23 mouse cellular contexts compared by ENCODE assay signal in genomic region chr17:26979426-26979825, GRCm38 (mm10). TPM values are rescaled to one million over a fixed set of nuclear protein-coding genes. Genes with fewer than 3 reads are reported as not detected.
A peak's percentile ranks its signal among the peaks of the same experiment; 100 is the strongest.
DNase-seq lines count a peak whose midpoint lies in the region; ATAC-seq and TF ChIP-seq lines count a peak whose summit lies in the region.
"Had no signal": no experiment of that assay in that cellular context is flagged by ENCODE, and none has a peak within 500 bp of the region (broad histone marks: within the 10 kb centered on the region; RNA-seq: fewer than 3 reads in every experiment).

No protein-coding gene starts in this region.

- H3K4me1 ChIP-seq in CH12.LX (ENCODE audit: control insufficient read depth in 1 of 2, insufficient read depth in 2 of 2) = peaks cover 17 to 69% of the 10 kb centered on the region in 2 experiments

- DNase-seq in spleen, adult 18-20 months = peak; percentile 49 to 55
- no peak for DNase-seq in spleen, adult 12 weeks (ENCODE audit: low spot score)
- peak; percentile 54 for DNase-seq in CH12.LX (ENCODE audit: extremely low read depth)
- DNase-seq in splenic B cell, adult 2 months (ENCODE audit: low read depth, low spot score) = peak; percentile 92
- DNase-seq in right cerebral cortex, postnatal 14 days = no peak
- DNase-seq in cerebellum, adult 8-10 months = no peak
- DNase-seq: adrenal gland, adult 2 months; adrenal gland, postnatal 36 days; cerebellum, adult 11 months; cerebellum, adult 9-10 months; cerebellum, postnatal 36 days; gastrocnemius, adult 2 months; gastrocnemius, postnatal 25 days had no signal

- H3K9me3 ChIP-seq in CH12.LX (replicated peaks; ENCODE audit: low read length) = peaks cover 5% of the 10 kb centered on the region
- H3K9me3 ChIP-seq: embryonic facial prominence, embryonic 15.5 days; forebrain, embryonic 10.5 days; heart, embryonic 12.5 days; hindbrain, embryonic 10.5 days had no signal

- TF ChIP-seq CTCF in CH12.LX (conservative IDR thresholded peaks at IDR 0.05 in 1 of 2, IDR thresholded peaks at IDR 0.05 in 1 of 2; ENCODE audit: low read depth in 2 of 2, low read length in 2 of 2) = no peak

- peak; percentile 56; the same call in 1 of the 2 replicates for ATAC-seq in monocyte, adult 5-6 weeks (replicated peaks; ENCODE audit: insufficient number of reproducible peaks, low FRiP score, low TSS enrichment, poor library complexity, severe bottlenecking)
- ATAC-seq: CD4-positive, CD25-positive, alpha-beta regulatory T cell, adult 4 months; forebrain, embryonic 14.5 days; Patski had no signal

- no peak for TF ChIP-seq RAD21 in CH12.LX (IDR thresholded peaks at IDR 0.05; ENCODE audit: low read depth, low read length)

- H3K4me2 ChIP-seq in CH12.LX (ENCODE audit: insufficient read depth, low read depth, poor library complexity, severe bottlenecking) = no peak overlapping the region
- H3K4me2 ChIP-seq: embryonic facial prominence, embryonic 15.5 days; heart, embryonic 12.5 days; hindbrain, embryonic 14.5 days had no signal

- peaks cover 37 to 58% of the 10 kb centered on the region in 2 experiments for H3K36me3 ChIP-seq in CH12.LX (replicated peaks in 1 of 2; ENCODE audit: control insufficient read depth in 1 of 2, insufficient read depth in 1 of 2, low read length in 1 of 2)
- H3K36me3 ChIP-seq in splenic B cell, adult 2 months (ENCODE audit: control insufficient read depth, insufficient read depth, low read length, poor library complexity, severe bottlenecking) = peaks cover 6% of the 10 kb centered on the region

- dilution Hi-C loops in CH12.LX (cut with MboI; ENCODE audit: extremely low pct_ligation_motif_present, extremely low pct_unique_long_range_greater_than_20kb, low sequenced_read_pairs) = no loop called here

- H3K9ac ChIP-seq in CH12.LX (ENCODE audit: insufficient read depth, low read depth) = no peak overlapping the region
- H3K9ac ChIP-seq: embryonic facial prominence, embryonic 15.5 days; heart, embryonic 12.5 days; hindbrain, embryonic 14.5 days had no signal

- no peaks in the 10 kb centered on the region for H3K27me3 ChIP-seq in CH12.LX (replicated peaks)
- H3K27me3 ChIP-seq in splenic B cell, adult 2 months (ENCODE audit: control insufficient read depth, insufficient read depth, low read length, poor library complexity, severe bottlenecking) = no peaks in the 10 kb centered on the region
- H3K27me3 ChIP-seq: embryonic facial prominence, embryonic 15.5 days; heart, embryonic 12.5 days; Patski had no signal

- peaks cover 9% of the 10 kb centered on the region for H3K79me2 ChIP-seq in CH12.LX (replicated peaks; ENCODE audit: control insufficient read depth, extremely low read depth, insufficient read depth, poor library complexity, severe bottlenecking)

- no peak overlapping the region for H3K4me3 ChIP-seq in CH12.LX (replicated peaks in 1 of 3; ENCODE audit: low read depth in 2 of 3, low read length in 2 of 3, poor library complexity in 1 of 3)
- H3K4me3 ChIP-seq: embryonic facial prominence, embryonic 15.5 days; erythroblast, embryonic 14.5 days; forebrain, embryonic 10.5 days; gastrocnemius, adult 2 months; heart, embryonic 12.5 days; hindbrain, embryonic 10.5 days had no signal

- in situ Hi-C loops in CH12.LX (cut with MboI; ENCODE audit: low pct_ligation_motif_present, low pct_unique_long_range_greater_than_20kb, low sequenced_read_pairs) = no loop called here

- no peak for TF ChIP-seq POLR2A in CH12.LX (IDR thresholded peaks at IDR 0.05; ENCODE audit: low read depth, low read length)

- TF ChIP-seq EP300 in CH12.LX (IDR thresholded peaks at IDR 0.05; ENCODE audit: low read length) = no peak

- H3K27ac ChIP-seq in CH12.LX (ENCODE audit: insufficient read depth, low read depth) = no peak overlapping the region
- H3K27ac ChIP-seq: embryonic facial prominence, embryonic 15.5 days; forebrain, embryonic 10.5 days; gastrocnemius, adult 2 months; hindbrain, embryonic 10.5 days; hindbrain, embryonic 14.5 days had no signal

TF ChIP-seq in CH12.LX, 34 proteins besides CTCF, POLR2A, EP300 and RAD21:
- TF ChIP-seq RCOR1 (conservative IDR thresholded peaks at IDR 0.05; ENCODE audit: low read depth, low read length) = no peak
- no peak for TF ChIP-seq MXI1 (IDR thresholded peaks at IDR 0.05; ENCODE audit: low read depth, low read length)
- TF ChIP-seq JUN (IDR thresholded peaks at IDR 0.05; ENCODE audit: insufficient read depth, low read depth, low read length) = no peak
- no peak for TF ChIP-seq BHLHE40 (IDR thresholded peaks at IDR 0.05; ENCODE audit: low read depth, low read length)
- TF ChIP-seq SMC3 (IDR thresholded peaks at IDR 0.05; ENCODE audit: low read depth, low read length) = no peak
- no peak for TF ChIP-seq UBTF (IDR thresholded peaks at IDR 0.05; ENCODE audit: low read depth, low read length)

RNA-seq across cellular contexts. Expression of gene Zbtb9, which starts 6.5 kb away (rescaled TPM):
- total RNA-seq in CH12.LX (2012; rRNA removed) (8.1 and 9.0 TPM in 2 replicates), CH12.LX (2014; rRNA removed) (11.0 and 14.3 TPM in 2 replicates)
- 1.1 and 2.0 TPM in 2 replicates for polyA plus RNA-seq in CH12.LX (2012; ENCODE audit: insufficient read length, low read depth)
- 23.5 to 34.2 TPM (median 32.3 TPM) in 3 replicates for total RNA-seq in monocyte, adult 5-6 weeks (2017)

RNA-seq across cellular contexts. Expression of gene Syngap1, which starts 38.4 kb away (rescaled TPM):
- total RNA-seq in CH12.LX (2012; rRNA removed) (1.3 and 1.7 TPM in 2 replicates), CH12.LX (2014; rRNA removed) (0.34 TPM in 1 of 2 replicates, not detected in the other)
- polyA plus RNA-seq in CH12.LX (2012; ENCODE audit: insufficient read length, low read depth) = 2.4 and 3.1 TPM in 2 replicates
- 0.76 to 3.9 TPM (median 0.96 TPM) in 3 replicates for total RNA-seq in monocyte, adult 5-6 weeks (2017)
- polyA plus RNA-seq: CD4-positive, CD25-positive, alpha-beta regulatory T cell, adult 4 months had no signal

RNA-seq across cellular contexts. Expression of gene Cuta, which starts 40.1 kb away (rescaled TPM):
- total RNA-seq in CH12.LX (2012; rRNA removed) = 34.6 and 42.4 TPM in 2 replicates
- total RNA-seq in CH12.LX (2014; rRNA removed) = 26.8 and 30.5 TPM in 2 replicates
- 83.0 and 121 TPM in 2 replicates for polyA plus RNA-seq in CH12.LX (2012; ENCODE audit: insufficient read length, low read depth)
- 22.8 to 35.9 TPM (median 25.9 TPM) in 3 replicates for total RNA-seq in monocyte, adult 5-6 weeks (2017)

RNA-seq across cellular contexts. Expression of gene Phf1, which starts 46.6 kb away (rescaled TPM):
- total RNA-seq in CH12.LX (2012; rRNA removed) = 3.3 and 4.1 TPM in 2 replicates
- total RNA-seq in CH12.LX (2014; rRNA removed) = 1.5 and 1.7 TPM in 2 replicates
- polyA plus RNA-seq in CH12.LX (2012; ENCODE audit: insufficient read length, low read depth) = 3.5 and 4.2 TPM in 2 replicates
- total RNA-seq in monocyte, adult 5-6 weeks (2017) = 26.2 to 57.6 TPM (median 30.0 TPM) in 3 replicates

RNA-seq across cellular contexts. Expression of gene Bak1, which starts 49.4 kb away (rescaled TPM):
- total RNA-seq in CH12.LX (2012; rRNA removed) (57.3 and 69.8 TPM in 2 replicates), CH12.LX (2014; rRNA removed) (61.8 and 62.9 TPM in 2 replicates)
- polyA plus RNA-seq in CH12.LX (2012; ENCODE audit: insufficient read length, low read depth) = 123 and 140 TPM in 2 replicates
- total RNA-seq in monocyte, adult 5-6 weeks (2017) = 39.5 to 56.8 TPM (median 45.8 TPM) in 3 replicates

Comparison
In these comparisons a context has a peak if more than half of its experiments do, and no peak if none do; other contexts are left out.
1. DNase-seq: peak in spleen, adult 18-20 months (2 of 2), CH12.LX (single experiment) and splenic B cell, adult 2 months (single experiment); none in spleen, adult 12 weeks (single experiment), right cerebral cortex, postnatal 14 days (single experiment) and cerebellum, adult 8-10 months (single experiment).